Mouse (Mus musculus): ENCODE data around the gene Ubash3b. TPM values are rescaled to one million over a fixed set of nuclear protein-coding genes. Genes with fewer than 3 reads are reported as not detected.
A peak's percentile ranks its signal among the peaks of the same experiment; 100 is the strongest.

The Ubash3b gene
- polyA plus RNA-seq, 1 experiment from 2014 or later = 11.3 TPM

GRCm38 (mm10) chr9:41069509-41069908, 92.0 kb downstream of the Ubash3b start:
- no peak for ATAC-seq (ENCODE audit: insufficient number of reproducible peaks, insufficient read depth, low FRiP score, low TSS enrichment)

GRCm38 (mm10) chr9:41061446-41061845, 100.1 kb downstream of the Ubash3b start:
- H3K27ac ChIP-seq = no peak overlapping the region
- 32% methylated on average over 5 of the region's 5 CpGs for WGBS

More at GRCm38 (mm10) chr9:41069509-41069908, 92.0 kb downstream of the Ubash3b start:
- no peak overlapping the region for H3K4me3 ChIP-seq
- H3K27me3 ChIP-seq = no peaks in the 10 kb centered on the region
- no peak overlapping the region for H3K9ac ChIP-seq
- WGBS = 88% methylated on average over 5 of the region's 5 CpGs
- no peaks in the 10 kb centered on the region for H3K9me3 ChIP-seq
- no peak overlapping the region for H3K4me2 ChIP-seq (replicated peaks)
- no peak overlapping the region for H3K27ac ChIP-seq
- H3K36me3 ChIP-seq = no peaks in the 10 kb centered on the region
- H3K4me1 ChIP-seq = 0 out of 2 replicates have a peak, but pooled peaks cover 5% of the 10 kb centered on the region

GRCm38 (mm10) chr9:41060617-41061016, 100.9 kb downstream of the Ubash3b start:
- H3K27ac ChIP-seq = no peak overlapping the region
- no peak for ATAC-seq (ENCODE audit: insufficient number of reproducible peaks, insufficient read depth, low FRiP score, low TSS enrichment)
- 59% methylated on average over 6 of the region's 6 CpGs for WGBS

More at GRCm38 (mm10) chr9:41061446-41061845, 100.1 kb downstream of the Ubash3b start:
- peaks cover 10% of the 10 kb centered on the region; the same call in 1 of the 2 replicates for H3K4me1 ChIP-seq
- no peaks in the 10 kb centered on the region for H3K27me3 ChIP-seq
- no peaks in the 10 kb centered on the region for H3K36me3 ChIP-seq
- ATAC-seq (ENCODE audit: insufficient number of reproducible peaks, insufficient read depth, low FRiP score, low TSS enrichment) = no peak
- H3K9ac ChIP-seq = no peak overlapping the region
- H3K4me2 ChIP-seq (replicated peaks) = no peak overlapping the region
- no peak overlapping the region for H3K4me3 ChIP-seq
- no peaks in the 10 kb centered on the region for H3K9me3 ChIP-seq

GRCm38 (mm10) chr9:41058765-41059535, 102.5 kb downstream of the Ubash3b start:
- H3K36me3 ChIP-seq = no peaks in the 10 kb centered on the region
- H3K9ac ChIP-seq = no peak overlapping the region
- 73% methylated on average over 8 of the region's 8 CpGs for WGBS
- H3K4me1 ChIP-seq = peaks cover 10% of the 10 kb centered on the region; the same call in 1 of the 2 replicates
- H3K27me3 ChIP-seq = no peaks in the 10 kb centered on the region
- H3K27ac ChIP-seq = no peak overlapping the region
- no peak for ATAC-seq (ENCODE audit: insufficient number of reproducible peaks, insufficient read depth, low FRiP score, low TSS enrichment)
- no peak overlapping the region for H3K4me2 ChIP-seq (replicated peaks)
- H3K9me3 ChIP-seq = no peaks in the 10 kb centered on the region
- no peak overlapping the region for H3K4me3 ChIP-seq

More at GRCm38 (mm10) chr9:41060617-41061016, 100.9 kb downstream of the Ubash3b start:
- no peak overlapping the region for H3K9ac ChIP-seq
- H3K4me2 ChIP-seq (replicated peaks) = no peak overlapping the region
- H3K36me3 ChIP-seq = no peaks in the 10 kb centered on the region
- peaks cover 10% of the 10 kb centered on the region; the same call in 1 of the 2 replicates for H3K4me1 ChIP-seq
- H3K4me3 ChIP-seq = no peak overlapping the region
- H3K9me3 ChIP-seq = no peaks in the 10 kb centered on the region
- no peaks in the 10 kb centered on the region for H3K27me3 ChIP-seq

GRCm38 (mm10) chr9:41054166-41054565, 107.3 kb downstream of the Ubash3b start:
- Histone ChIP-seq H3K27ac (no peak overlapping the region), H3K36me3 (0 out of 2 replicates have a peak, but pooled peaks cover 5% of the 10 kb centered on the region), H3K4me2 (replicated peaks) (no peak overlapping the region), H3K27me3 (no peaks in the 10 kb centered on the region), H3K4me3 (no peak overlapping the region), H3K9me3 (no peaks in the 10 kb centered on the region), H3K9ac (no peak overlapping the region), H3K4me1 (no peaks in the 10 kb centered on the region)
- WGBS = 81% methylated on average over 9 of the region's 9 CpGs
- no peak for ATAC-seq (ENCODE audit: insufficient number of reproducible peaks, insufficient read depth, low FRiP score, low TSS enrichment)

- ATAC-seq (ENCODE audit: insufficient number of reproducible peaks, insufficient read depth, low FRiP score, low TSS enrichment) = no peak
- Histone ChIP-seq H3K4me2 (replicated peaks) (no peak overlapping the region), H3K9ac (no peak overlapping the region), H3K4me1 (no peaks in the 10 kb centered on the region), H3K4me3 (no peak overlapping the region), H3K27ac (no peak overlapping the region), H3K36me3 (0 out of 2 replicates have a peak, but pooled peaks cover 5% of the 10 kb centered on the region), H3K27me3 (no peaks in the 10 kb centered on the region), H3K9me3 (no peaks in the 10 kb centered on the region)
- 67% methylated on average over 4 of the region's 4 CpGs for WGBS
Observed at GRCm38 (mm10) chr9:41053478-41053877, 108.0 kb downstream of the Ubash3b start.

GRCm38 (mm10) chr9:41051080-41051932, 110.2 kb downstream of the Ubash3b start:
- no peak overlapping the region for H3K4me2 ChIP-seq (replicated peaks)
- no peak overlapping the region for H3K4me3 ChIP-seq
- H3K9ac ChIP-seq = no peak overlapping the region
- 70% methylated on average over 11 of the region's 11 CpGs for WGBS
- 0 out of 2 replicates have a peak, but pooled peaks cover 5% of the 10 kb centered on the region for H3K36me3 ChIP-seq
- no peak for ATAC-seq (ENCODE audit: insufficient number of reproducible peaks, insufficient read depth, low FRiP score, low TSS enrichment)
- no peaks in the 10 kb centered on the region for H3K4me1 ChIP-seq
- no peaks in the 10 kb centered on the region for H3K9me3 ChIP-seq
- H3K27me3 ChIP-seq = no peaks in the 10 kb centered on the region
- 0 out of 2 replicates have a peak overlapping the region, but pooled peaks have one; percentile 17 for H3K27ac ChIP-seq

GRCm38 (mm10) chr9:41050331-41051079, 111.0 kb downstream of the Ubash3b start:
- Histone ChIP-seq H3K27ac (no peak overlapping the region), H3K27me3 (no peaks in the 10 kb centered on the region), H3K4me1 (no peaks in the 10 kb centered on the region), H3K9me3 (no peaks in the 10 kb centered on the region), H3K4me2 (replicated peaks) (no peak overlapping the region), H3K9ac (no peak overlapping the region), H3K36me3 (0 out of 2 replicates have a peak, but pooled peaks cover 5% of the 10 kb centered on the region), H3K4me3 (no peak overlapping the region)
- 73% methylated on average over 12 of the region's 12 CpGs for WGBS
- ATAC-seq (ENCODE audit: insufficient number of reproducible peaks, insufficient read depth, low FRiP score, low TSS enrichment) = no peak

GRCm38 (mm10) chr9:41049282-41049681, 112.2 kb downstream of the Ubash3b start:
- 0 out of 2 replicates have a peak, but pooled peaks cover 5% of the 10 kb centered on the region for H3K36me3 ChIP-seq
- H3K4me2 ChIP-seq (replicated peaks) = no peak overlapping the region
- ATAC-seq (ENCODE audit: insufficient number of reproducible peaks, insufficient read depth, low FRiP score, low TSS enrichment) = no peak
- H3K27ac ChIP-seq = no peak overlapping the region
- 88% methylated on average over 7 of the region's 7 CpGs for WGBS
- H3K4me3 ChIP-seq = no peak overlapping the region
- no peaks in the 10 kb centered on the region for H3K9me3 ChIP-seq
- no peaks in the 10 kb centered on the region for H3K4me1 ChIP-seq
- H3K9ac ChIP-seq = no peak overlapping the region
- H3K27me3 ChIP-seq = no peaks in the 10 kb centered on the region

GRCm38 (mm10) chr9:41048820-41049219, 112.7 kb downstream of the Ubash3b start:
- WGBS = 89% methylated on average over 3 of the region's 3 CpGs

GRCm38 (mm10) chr9:41048216-41048615, 113.3 kb downstream of the Ubash3b start:
- Histone ChIP-seq H3K4me1 (no peaks in the 10 kb centered on the region), H3K27me3 (no peaks in the 10 kb centered on the region), H3K36me3 (0 out of 2 replicates have a peak, but pooled peaks cover 5% of the 10 kb centered on the region), H3K9ac (no peak overlapping the region), H3K9me3 (no peaks in the 10 kb centered on the region), H3K4me3 (no peak overlapping the region), H3K4me2 (replicated peaks) (no peak overlapping the region), H3K27ac (no peak overlapping the region)
- WGBS = 95% methylated on average over 7 of the region's 7 CpGs
- ATAC-seq (ENCODE audit: insufficient number of reproducible peaks, insufficient read depth, low FRiP score, low TSS enrichment) = no peak

More at GRCm38 (mm10) chr9:41048820-41049219, 112.7 kb downstream of the Ubash3b start:
- Histone ChIP-seq H3K27me3 (no peaks in the 10 kb centered on the region), H3K4me1 (no peaks in the 10 kb centered on the region), H3K27ac (no peak overlapping the region), H3K9ac (no peak overlapping the region), H3K4me2 (replicated peaks) (no peak overlapping the region), H3K9me3 (no peaks in the 10 kb centered on the region), H3K36me3 (0 out of 2 replicates have a peak, but pooled peaks cover 5% of the 10 kb centered on the region), H3K4me3 (no peak overlapping the region)
- no peak for ATAC-seq (ENCODE audit: insufficient number of reproducible peaks, insufficient read depth, low FRiP score, low TSS enrichment)

Measured in embryonic facial prominence, embryonic 12.5 days (tissue).